Mouse (Mus musculus): Measurements from ENCODE around the gene Sumo1. TPM values are rescaled to one million over a fixed set of nuclear protein-coding genes. Genes with fewer than 3 reads are reported as not detected.

Gene Sumo1
- total RNA-seq, 4 experiments from 2014 or later, result 103 to 124 (median 113) TPM

- no peak for DNase-seq (ENCODE audit: low spot score in 2 of 2)
Measured at GRCm38 (mm10) chr1:59550996-59551395, 119.6 kb downstream of the Sumo1 start.

GRCm38 (mm10) chr1:59550227-59550626 is 120.4 kb downstream of the Sumo1 start:
- no peak for DNase-seq (ENCODE audit: low spot score in 2 of 2)

- no peak for DNase-seq (ENCODE audit: low spot score in 2 of 2)
Measured at GRCm38 (mm10) chr1:59549036-59549675, 121.5 kb downstream of the Sumo1 start.

- DNase-seq (ENCODE audit: low spot score in 2 of 2), result no peak
Measured at GRCm38 (mm10) chr1:59548486-59548885, 122.1 kb downstream of the Sumo1 start.

GRCm38 (mm10) chr1:59543911-59544310 is 126.7 kb downstream of the Sumo1 start:
- no peak for DNase-seq (ENCODE audit: low spot score in 2 of 2)

- DNase-seq (ENCODE audit: low spot score in 2 of 2), result no peak
Measured at GRCm38 (mm10) chr1:59542231-59542630, 128.4 kb downstream of the Sumo1 start.

- DNase-seq (ENCODE audit: low spot score in 2 of 2), result no peak
Measured at GRCm38 (mm10) chr1:59541271-59542020, 129.2 kb downstream of the Sumo1 start.

- DNase-seq (ENCODE audit: low spot score in 2 of 2), result no peak
Measured at GRCm38 (mm10) chr1:59540537-59541148, 130.0 kb downstream of the Sumo1 start.

GRCm38 (mm10) chr1:59538381-59538780 is 132.3 kb downstream of the Sumo1 start:
- DNase-seq (ENCODE audit: low spot score in 2 of 2), result no peak

Other genes with a start within 250 kb of the Sumo1 start
- 10 to 100 TPM in 1 of 4 experiments, 1 to 10 TPM in 3; 7.8 to 11.3 (median 9.3) TPM for gene Fzd7, start 188.4 kb downstream of the Sumo1 start, total RNA-seq (2022)
- gene Gm973, start 154.6 kb downstream of the Sumo1 start, total RNA-seq (2022), result 10 to 100 TPM; 15.3 to 29.4 (median 21.6) TPM
- 10 to 100 TPM; 51.2 to 67.0 (median 56.5) TPM for gene Nop58, start 14.1 kb upstream of the Sumo1 start, total RNA-seq (2022)
- 10 to 100 TPM; 87.7 to 93.2 (median 90.8) TPM for gene Bmpr2, start 92.6 kb upstream of the Sumo1 start, total RNA-seq (2022)
- gene Fam117b, start 242.2 kb upstream of the Sumo1 start, total RNA-seq (2022), result 10 to 100 TPM; 53.8 to 61.6 (median 54.3) TPM

Measured in layer of hippocampus, adult 8-10 months (tissue).